Mouse (Mus musculus) heart, embryonic 13.5 days (tissue): ENCODE measurements around the gene Tec. TPM values are rescaled to one million over a fixed set of nuclear protein-coding genes. Genes with fewer than 3 reads are reported as not detected.
"Not testable (repeated sequence)": the region's sequence is repeated elsewhere in the genome, so short reads cannot be mapped to it uniquely, and the experiment has no call there.

ENCODE experiments used
- ATAC-seq: fragments of 200-750 bp; cut with Nextera tagmentation; 2 replicates; pipeline ENCODE4 v1.8.0; 2017; ENCODE audit warnings: moderate TSS enrichment; ENCODE audit not compliant: insufficient number of reproducible peaks, low FRiP score, low TSS enrichment; ENCODE audit errors: extremely low read depth
- H3K27ac ChIP-seq: fragments of 300-500 bp; sonication (generic); replicated peaks from 2 replicates; pipeline ENCODE4 v1.5.1; 2015; ENCODE audit warnings: moderate library complexity, mild to moderate bottlenecking, inconsistent platforms
- H3K27me3 ChIP-seq: fragments of 300-500 bp; sonication (generic); replicated peaks from 2 replicates; pipeline ENCODE4 v1.6.1; 2015; ENCODE audit warnings: mild to moderate bottlenecking, inconsistent platforms
- H3K36me3 ChIP-seq: fragments of 300-500 bp; sonication (generic); 2 replicates; pipeline ENCODE4 v1.6.1; 2015; ENCODE audit warnings: mild to moderate bottlenecking, inconsistent platforms
- H3K4me1 ChIP-seq: fragments of 300-500 bp; sonication (generic); 2 replicates; pipeline ENCODE4 v1.6.1; 2015; ENCODE audit warnings: inconsistent platforms
- H3K4me2 ChIP-seq: fragments of 300-500 bp; sonication (generic); 2 replicates; pipeline ENCODE4 v1.6.1; 2015; ENCODE audit warnings: inconsistent platforms, mild to moderate bottlenecking, moderate library complexity
- H3K4me3 ChIP-seq: fragments of 300-500 bp; sonication (generic); 2 replicates; pipeline ENCODE4 v1.5.1; 2015; ENCODE audit warnings: moderate library complexity, mild to moderate bottlenecking, inconsistent platforms
- H3K9ac ChIP-seq: fragments of 300-500 bp; sonication (generic); 2 replicates; pipeline ENCODE4 v1.6.1; 2015; ENCODE audit warnings: inconsistent platforms, mild to moderate bottlenecking, moderate library complexity
- H3K9me3 ChIP-seq: fragments of 300-500 bp; sonication (generic); 2 replicates; pipeline ENCODE4 v1.6.1; 2016; ENCODE audit warnings: inconsistent platforms
- WGBS: fragments of 180-500 bp; shearing (Covaris S2); methylation state at CpG from one replicate; pipeline ENCODE4 v1.1.7; 2015; ENCODE audit warnings: mixed read lengths; 5-methylcytosine and 5-hydroxymethylcytosine counted together
- polyA plus RNA-seq: library from polyadenylated mRNA; unstranded; fragments of >200 nt; fragmentation: Nextera tagmentation; extraction: Ambion mirVana; gene quantifications from 2 replicates; pipeline ENCODE4 v1.2.1, GENCODE M21; 2015

Gene Tec
- polyA plus RNA-seq, 1 experiment from 2014 or later, result 15.1 TPM

GRCm38 (mm10) chr5:72817523-72818091 lies 50.7 kb downstream of the Tec start:
- no peak for ATAC-seq
- 15% methylated on average over 10 of the region's 10 CpGs for WGBS
- H3K4me1 ChIP-seq, result peaks cover 16% of the 10 kb centered on the region
- no peaks in the 10 kb centered on the region for H3K27me3 ChIP-seq
- H3K9me3 ChIP-seq, result no peaks in the 10 kb centered on the region
- peaks cover 5% of the 10 kb centered on the region for H3K36me3 ChIP-seq
- H3K4me2 ChIP-seq, result peak overlapping the region; percentile 46
- 0 out of 2 replicates have a peak overlapping the region, but pooled peaks have one; percentile 39 for H3K27ac ChIP-seq
- peak overlapping the region; percentile 50 for H3K9ac ChIP-seq
- H3K4me3 ChIP-seq, result no peak overlapping the region

DNA sequence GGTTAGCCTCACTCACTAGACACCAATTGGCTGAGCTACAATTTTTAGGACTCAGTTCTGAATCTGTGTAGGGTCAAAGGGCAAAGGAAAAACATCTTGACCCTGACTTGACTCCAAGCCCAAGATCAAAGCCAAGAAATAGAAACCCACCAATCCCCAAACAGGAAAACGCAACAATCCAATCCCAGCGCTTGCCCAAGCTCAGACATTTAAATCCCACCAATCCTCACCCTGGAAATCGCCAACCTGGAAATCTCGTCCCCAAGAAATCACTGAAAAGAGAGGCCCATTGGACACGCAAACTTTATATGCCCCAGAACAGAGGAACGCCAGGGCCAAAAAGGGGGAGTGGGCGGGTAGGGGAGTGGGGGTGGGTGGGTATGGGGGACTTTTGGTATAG lies 51.3 kb downstream of the Tec start:
- H3K4me1 ChIP-seq, result peaks cover 16% of the 10 kb centered on the region
- H3K27me3 ChIP-seq, H3K9me3 ChIP-seq, H3K4me2 ChIP-seq, H3K9ac ChIP-seq, ATAC-seq, H3K4me3 ChIP-seq, H3K36me3 ChIP-seq, H3K27ac ChIP-seq: not testable (repeated sequence)
- WGBS, result 80% methylated on average over 7 of the region's 7 CpGs

DNA sequence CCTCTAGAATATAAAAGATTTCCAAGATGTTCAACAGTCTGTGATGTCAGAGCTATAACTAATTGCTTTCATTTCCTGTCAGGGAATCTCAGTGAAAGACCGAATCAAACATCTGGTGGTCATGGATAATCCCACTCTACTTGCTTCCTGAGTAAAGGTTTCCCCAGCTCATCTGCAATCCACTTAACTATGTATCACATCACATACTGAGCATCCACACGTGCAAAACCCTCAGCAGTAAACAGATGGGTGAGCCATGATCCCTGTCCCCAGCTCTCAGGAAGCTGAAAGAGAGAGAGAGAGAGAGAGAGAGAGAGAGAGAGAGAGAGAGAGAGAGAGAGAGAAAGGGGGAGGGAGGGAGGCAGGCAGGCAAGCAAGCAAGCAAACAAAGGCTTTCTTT lies 51.8 kb downstream of the Tec start:
- WGBS, result 55% methylated on average over 2 of the region's 2 CpGs
- Histone ChIP-seq H3K4me2 (no peak overlapping the region), H3K9ac (no peak overlapping the region), H3K4me3 (no peak overlapping the region), H3K27ac (no peak overlapping the region), H3K4me1 (peaks cover 16% of the 10 kb centered on the region), H3K27me3 (no peaks in the 10 kb centered on the region), H3K9me3 (no peaks in the 10 kb centered on the region), H3K36me3 (no peaks in the 10 kb centered on the region)
- ATAC-seq, result no peak

DNA sequence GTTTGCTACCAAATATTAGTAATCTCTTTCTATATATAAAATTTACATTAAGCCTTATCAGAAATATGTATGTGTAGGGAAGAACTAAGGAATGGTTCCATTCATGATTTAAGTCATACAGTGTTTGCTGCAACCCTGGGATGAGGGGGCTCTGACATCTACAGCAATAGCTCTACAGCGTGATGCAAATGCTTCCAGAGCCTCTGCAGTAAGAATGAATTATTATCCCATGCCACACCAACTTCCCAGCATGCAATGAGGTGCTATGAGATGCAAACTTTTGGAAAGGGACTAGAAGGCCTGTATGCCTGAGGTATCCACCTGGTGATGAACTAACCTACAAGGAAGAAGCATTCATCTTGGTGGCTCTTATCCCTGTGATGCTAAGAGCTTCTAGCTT lies 52.2 kb downstream of the Tec start:
- no peak overlapping the region for H3K4me2 ChIP-seq
- no peaks in the 10 kb centered on the region for H3K36me3 ChIP-seq
- whole genome bisulfite sequencing, result 75% methylated on average over 1 of the region's 1 CpGs
- no peak overlapping the region for H3K4me3 ChIP-seq
- no peaks in the 10 kb centered on the region for H3K27me3 ChIP-seq
- no peaks in the 10 kb centered on the region for H3K9me3 ChIP-seq
- no peak overlapping the region for H3K27ac ChIP-seq
- ATAC-seq, result no peak
- H3K4me1 ChIP-seq, result peaks cover 16% of the 10 kb centered on the region
- H3K9ac ChIP-seq, result no peak overlapping the region

DNA sequence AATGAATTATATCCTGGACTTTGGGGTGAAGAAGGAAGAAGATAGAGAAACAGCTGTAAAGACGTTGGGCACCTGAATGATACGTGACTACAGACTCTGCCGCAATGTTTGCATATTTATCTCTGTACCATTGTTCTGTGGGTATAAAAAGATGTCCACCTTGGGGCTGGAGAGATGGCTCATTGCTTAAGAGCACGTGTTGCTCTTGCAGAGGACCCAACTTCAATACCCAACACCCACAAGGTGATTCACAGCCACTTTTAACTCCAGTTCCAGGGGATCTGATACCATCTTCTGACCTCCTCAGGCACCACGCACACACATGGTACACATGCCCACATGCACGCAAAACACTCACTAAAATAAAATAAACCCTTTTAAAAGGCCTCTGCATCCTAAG lies 52.9 kb downstream of the Tec start:
- no peak overlapping the region for H3K9ac ChIP-seq
- no peaks in the 10 kb centered on the region for H3K27me3 ChIP-seq
- no peak overlapping the region for H3K4me2 ChIP-seq
- 0 out of 2 replicates have a peak, but pooled peaks cover under 1% of the 10 kb centered on the region for H3K36me3 ChIP-seq
- no peak for ATAC-seq
- no peaks in the 10 kb centered on the region for H3K9me3 ChIP-seq
- no peak overlapping the region for H3K27ac ChIP-seq
- 84% methylated on average over 6 of the region's 6 CpGs for WGBS
- no peak overlapping the region for H3K4me3 ChIP-seq
- peaks cover 16% of the 10 kb centered on the region for H3K4me1 ChIP-seq

GRCm38 (mm10) chr5:72814072-72814471 lies 54.2 kb downstream of the Tec start:
- no peak overlapping the region for H3K27ac ChIP-seq
- WGBS, result 78% methylated on average over 5 of the region's 5 CpGs
- H3K36me3 ChIP-seq, result peaks cover 6% of the 10 kb centered on the region
- H3K9me3 ChIP-seq, result no peaks in the 10 kb centered on the region
- H3K9ac ChIP-seq, result no peak overlapping the region
- H3K4me2 ChIP-seq, result no peak overlapping the region
- no peak for ATAC-seq
- H3K4me1 ChIP-seq, result peaks cover 21% of the 10 kb centered on the region
- no peak overlapping the region for H3K4me3 ChIP-seq
- H3K27me3 ChIP-seq, result no peaks in the 10 kb centered on the region

DNA sequence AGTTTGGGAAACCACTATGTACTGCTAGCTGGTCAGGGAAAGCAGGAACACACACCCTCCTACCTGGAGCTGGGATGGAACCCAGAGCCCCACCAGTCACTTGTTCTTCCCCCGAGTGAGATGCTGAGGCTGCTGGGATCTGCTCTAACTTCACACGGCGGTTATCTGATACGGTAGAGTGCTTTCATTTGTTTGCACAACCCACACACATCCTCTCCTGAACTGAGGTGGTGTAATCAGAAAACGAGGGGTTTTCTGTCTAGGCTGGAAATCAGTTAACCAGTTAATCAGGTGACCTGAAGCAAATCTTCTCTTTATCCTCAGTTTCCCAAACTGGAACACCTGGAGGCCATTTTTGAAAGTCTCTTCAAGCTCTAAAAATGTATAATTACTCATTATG lies 55.4 kb downstream of the Tec start:
- Histone ChIP-seq H3K27ac (no peak overlapping the region; the same call in 1 of the 2 replicates), H3K27me3 (no peaks in the 10 kb centered on the region), H3K4me1 (peaks cover 30% of the 10 kb centered on the region), H3K36me3 (peaks cover 6% of the 10 kb centered on the region), H3K4me3 (no peak overlapping the region), H3K4me2 (no peak overlapping the region), H3K9me3 (no peaks in the 10 kb centered on the region), H3K9ac (no peak overlapping the region)
- 30% methylated on average over 5 of the region's 5 CpGs for WGBS
- no peak for ATAC-seq

GRCm38 (mm10) chr5:72812328-72812727 lies 56.0 kb downstream of the Tec start:
- WGBS, result 76% methylated on average over 3 of the region's 3 CpGs
- Histone ChIP-seq H3K27me3 (no peaks in the 10 kb centered on the region), H3K9ac (no peak overlapping the region), H3K9me3 (no peaks in the 10 kb centered on the region), H3K4me1 (peaks cover 28% of the 10 kb centered on the region), H3K4me3 (no peak overlapping the region), H3K4me2 (no peak overlapping the region), H3K36me3 (peaks cover 6% of the 10 kb centered on the region), H3K27ac (no peak overlapping the region)
- no peak for ATAC-seq

DNA sequence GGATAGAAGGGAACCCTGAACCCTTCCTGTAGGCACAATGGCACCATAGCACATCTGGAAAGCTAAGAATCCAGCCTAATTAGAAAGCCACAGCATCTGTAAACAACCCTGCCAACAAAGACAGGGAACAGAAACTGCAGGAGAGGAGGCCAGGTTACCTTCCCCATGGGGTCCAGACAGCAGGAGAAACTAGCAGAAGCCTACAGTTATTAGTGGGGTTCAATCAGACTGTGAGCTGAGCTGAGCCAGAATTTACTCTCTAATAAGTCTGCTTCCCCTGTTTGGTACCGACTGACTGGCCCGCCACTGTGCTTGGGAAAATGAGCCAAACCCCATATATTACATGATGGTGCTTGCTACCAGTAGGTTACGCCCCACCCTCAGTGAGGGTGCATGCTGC lies 56.9 kb downstream of the Tec start:
- WGBS, result 86% methylated on average over 3 of the region's 3 CpGs
- H3K9ac ChIP-seq, result no peak overlapping the region
- no peak overlapping the region for H3K4me3 ChIP-seq
- H3K4me1 ChIP-seq, result peaks cover 25% of the 10 kb centered on the region
- H3K27ac ChIP-seq, result no peak overlapping the region
- peaks cover 6% of the 10 kb centered on the region for H3K36me3 ChIP-seq
- no peak for ATAC-seq
- no peak overlapping the region for H3K4me2 ChIP-seq
- H3K27me3 ChIP-seq, result no peaks in the 10 kb centered on the region
- H3K9me3 ChIP-seq, result no peaks in the 10 kb centered on the region

GRCm38 (mm10) chr5:72810990-72811389 lies 57.3 kb downstream of the Tec start:
- no peak overlapping the region for H3K4me2 ChIP-seq
- ATAC-seq, result no peak
- H3K27ac ChIP-seq, result no peak overlapping the region
- H3K9me3 ChIP-seq, result no peaks in the 10 kb centered on the region
- H3K27me3 ChIP-seq, result no peaks in the 10 kb centered on the region
- peaks cover 6% of the 10 kb centered on the region for H3K36me3 ChIP-seq
- WGBS, result 73% methylated on average over 8 of the region's 8 CpGs
- H3K9ac ChIP-seq, result no peak overlapping the region
- peaks cover 21% of the 10 kb centered on the region for H3K4me1 ChIP-seq
- H3K4me3 ChIP-seq, result no peak overlapping the region

- H3K27ac ChIP-seq, result no peak overlapping the region
- peaks cover 23% of the 10 kb centered on the region for H3K4me1 ChIP-seq
- WGBS, result 76% methylated on average over 2 of the region's 2 CpGs
- no peaks in the 10 kb centered on the region for H3K27me3 ChIP-seq
- H3K9ac ChIP-seq, result no peak overlapping the region
- ATAC-seq, result no peak
- H3K36me3 ChIP-seq, result peaks cover 6% of the 10 kb centered on the region
- H3K4me3 ChIP-seq, result no peak overlapping the region
- H3K9me3 ChIP-seq, result no peaks in the 10 kb centered on the region
- no peak overlapping the region for H3K4me2 ChIP-seq
Observed at GRCm38 (mm10) chr5:72809480-72809879, 58.8 kb downstream of the Tec start.

DNA sequence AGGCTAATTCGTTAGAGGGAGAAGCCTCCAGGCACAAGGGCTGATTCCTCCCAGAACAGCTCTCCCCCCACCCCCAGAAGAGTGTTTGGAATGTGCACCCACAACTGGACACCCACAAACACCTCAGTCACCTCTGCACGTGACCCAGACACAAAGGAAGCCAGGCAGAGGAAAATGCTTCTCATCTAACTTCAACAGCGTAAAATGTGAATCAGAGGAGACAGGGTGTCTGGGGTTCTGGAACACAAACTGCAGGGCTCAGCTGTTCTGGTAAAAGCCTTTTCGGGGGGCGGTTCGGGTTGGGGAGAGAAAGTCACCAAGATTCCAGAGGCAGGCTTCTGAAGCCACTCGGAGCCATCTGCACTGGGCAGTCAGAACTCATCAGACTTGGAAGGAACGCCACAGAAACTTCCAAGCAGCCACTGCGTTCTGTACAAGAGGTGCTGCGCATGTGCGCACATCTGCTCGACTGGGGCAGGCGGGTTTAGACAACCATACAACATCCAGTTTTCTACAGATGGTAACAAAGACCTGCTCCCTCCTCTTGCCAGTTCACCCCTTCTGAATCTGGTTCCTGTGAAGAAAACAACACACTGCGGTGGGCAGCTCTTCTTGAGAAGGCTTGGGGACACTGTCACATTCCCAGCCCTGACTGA lies 59.7 kb downstream of the Tec start:
- Histone ChIP-seq H3K9me3 (no peaks in the 10 kb centered on the region), H3K9ac (peak overlapping the region; percentile 37; the same call in 1 of the 2 replicates), H3K4me3 (no peak overlapping the region), H3K36me3 (peaks cover 6% of the 10 kb centered on the region), H3K4me1 (peaks cover 32% of the 10 kb centered on the region), H3K27me3 (no peaks in the 10 kb centered on the region), H3K27ac (no peak overlapping the region), H3K4me2 (no peak overlapping the region)
- no peak for ATAC-seq
- WGBS, result 66% methylated on average over 14 of the region's 14 CpGs
